Mouse (Mus musculus) naive thymus-derived CD4-positive, alpha-beta T cell, adult 5 months (primary cell): ENCODE results near the gene Agap2. TPM values are rescaled to one million over a fixed set of nuclear protein-coding genes. Genes with fewer than 3 reads are reported as not detected.

Experiments used
- polyA plus RNA-seq: library from polyadenylated mRNA; unstranded; fragments of 100-300 nt; shearing (Covaris generic); gene quantifications from one replicate; pipeline ENCODE4 v1.2.1, GENCODE M21; 2017

The Agap2 gene
- polyA plus RNA-seq, result 18.8 TPM

GRCm38 (mm10) chr10:127075080-127075479, at the start of gene Agap2:
Gene Agap2, plus strand, starts transcription at chr10:127075284.

GRCm38 (mm10) chr10:127030336-127031296, 44.5 kb upstream of the Agap2 start, which contains the start of gene Tsfm:
Gene Tsfm, minus strand, starts transcription at chr10:127030840.

GRCm38 (mm10) chr10:127041274-127041766, 33.8 kb upstream of the Agap2 start, which contains the start of the genes Mettl1 and Eef1akmt3:
Gene Mettl1, plus strand, starts transcription at chr10:127041414.
Gene Eef1akmt3, minus strand, starts transcription at chr10:127041513.

GRCm38 (mm10) chr10:127047954-127048353, 27.1 kb upstream of the Agap2 start, which contains the start of gene Cyp27b1:
Gene Cyp27b1, plus strand, starts transcription at chr10:127048250.

GRCm38 (mm10) chr10:127059968-127060916, 14.8 kb upstream of the Agap2 start, which contains the start of gene March9:
Gene March9, minus strand, starts transcription at chr10:127060184.

GRCm38 (mm10) chr10:127063239-127063872, 11.7 kb upstream of the Agap2 start, which contains the start of gene Cdk4:
Gene Cdk4, plus strand, starts transcription at chr10:127063534.

GRCm38 (mm10) chr10:127070190-127071121, 4.6 kb upstream of the Agap2 start, which contains the start of gene Tspan31:
Gene Tspan31, minus strand, starts transcription at chr10:127070264.

GRCm38 (mm10) chr10:127121066-127121477, 46.0 kb downstream of the Agap2 start, which contains the start of gene Os9:
Gene Os9, minus strand, starts transcription at chr10:127121131.

Other genes with a start within 250 kb of the Agap2 start
- 9.2 TPM for gene Atp23, start 173.9 kb upstream of the Agap2 start, polyA plus RNA-seq
- gene Ctdsp2, start 96.6 kb upstream of the Agap2 start, polyA plus RNA-seq, result 48.7 TPM
- 0.35 TPM for gene Avil, start 74.6 kb upstream of the Agap2 start, polyA plus RNA-seq
- 20.8 TPM for gene Tsfm, start 44.4 kb upstream of the Agap2 start, polyA plus RNA-seq
- 25.5 TPM for gene Mettl1, start 33.9 kb upstream of the Agap2 start, polyA plus RNA-seq
- not detected for gene Eef1akmt3, start 33.8 kb upstream of the Agap2 start, polyA plus RNA-seq
- not detected for gene Cyp27b1, start 27.0 kb upstream of the Agap2 start, polyA plus RNA-seq
- 1.1 TPM for gene March9, start 15.1 kb upstream of the Agap2 start, polyA plus RNA-seq
- 124 TPM for gene Cdk4, start 11.8 kb upstream of the Agap2 start, polyA plus RNA-seq
- gene Tspan31, start 5.0 kb upstream of the Agap2 start, polyA plus RNA-seq, result 25.6 TPM
- gene Os9, start 45.8 kb downstream of the Agap2 start, polyA plus RNA-seq, result 122 TPM
- gene B4galnt1, start 89.9 kb downstream of the Agap2 start, polyA plus RNA-seq, result 512 TPM
- gene Slc26a10, start 105.4 kb downstream of the Agap2 start, polyA plus RNA-seq, result 7.0 TPM
- not detected for gene Arhgef25, start 114.8 kb downstream of the Agap2 start, polyA plus RNA-seq
- gene Dtx3, start 120.4 kb downstream of the Agap2 start, polyA plus RNA-seq, result 49.2 TPM
- gene Pip4k2c, start 136.3 kb downstream of the Agap2 start, polyA plus RNA-seq, result 25.0 TPM
- not detected for gene Kif5a, start 188.1 kb downstream of the Agap2 start, polyA plus RNA-seq
- 83.7 TPM for gene Dctn2, start 191.1 kb downstream of the Agap2 start, polyA plus RNA-seq
- gene Mbd6, start 213.7 kb downstream of the Agap2 start, polyA plus RNA-seq, result 8.6 TPM
- gene Mars, start 236.5 kb downstream of the Agap2 start, polyA plus RNA-seq, result 62.5 TPM
- gene Arhgap9, start 246.7 kb downstream of the Agap2 start, polyA plus RNA-seq, result 264 TPM